Mouse (Mus musculus): ENCODE data around the gene Rraga.

Rraga gene

GRCm38 (mm10) chr4:86575283-86575983, at the start of gene Rraga:
Gene Rraga (plus strand): TSS chr4:86575668.
- DNase-seq (ENCODE audit: low read depth, low spot score): peak; percentile 91

- no peak for DNase-seq (ENCODE audit: low read depth, low spot score)
These were observed 48.0 kb upstream of the Rraga start for GRCm38 (mm10) chr4:86527162-86528136.

DNA sequence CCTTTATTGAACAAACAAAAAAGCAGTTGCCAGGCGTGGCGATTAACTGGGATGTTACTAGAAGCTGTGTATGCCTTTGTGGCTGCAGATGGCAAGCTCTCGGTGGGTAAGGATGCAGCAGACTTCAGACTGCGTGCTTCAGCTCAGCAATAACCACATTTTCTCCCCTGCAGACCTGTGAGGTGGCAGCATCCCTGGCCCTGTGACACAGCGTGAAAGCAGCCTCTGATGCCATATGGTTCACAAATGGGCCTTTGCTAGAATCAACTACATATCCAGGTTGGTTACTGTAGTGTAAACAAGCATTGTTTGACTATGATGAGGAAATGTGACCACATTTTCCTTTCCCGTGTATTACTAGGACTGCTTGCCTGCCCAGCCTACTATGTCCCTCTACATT, 46.3 kb upstream of the Rraga start:
- DNase-seq (ENCODE audit: low read depth, low spot score): no peak

DNA sequence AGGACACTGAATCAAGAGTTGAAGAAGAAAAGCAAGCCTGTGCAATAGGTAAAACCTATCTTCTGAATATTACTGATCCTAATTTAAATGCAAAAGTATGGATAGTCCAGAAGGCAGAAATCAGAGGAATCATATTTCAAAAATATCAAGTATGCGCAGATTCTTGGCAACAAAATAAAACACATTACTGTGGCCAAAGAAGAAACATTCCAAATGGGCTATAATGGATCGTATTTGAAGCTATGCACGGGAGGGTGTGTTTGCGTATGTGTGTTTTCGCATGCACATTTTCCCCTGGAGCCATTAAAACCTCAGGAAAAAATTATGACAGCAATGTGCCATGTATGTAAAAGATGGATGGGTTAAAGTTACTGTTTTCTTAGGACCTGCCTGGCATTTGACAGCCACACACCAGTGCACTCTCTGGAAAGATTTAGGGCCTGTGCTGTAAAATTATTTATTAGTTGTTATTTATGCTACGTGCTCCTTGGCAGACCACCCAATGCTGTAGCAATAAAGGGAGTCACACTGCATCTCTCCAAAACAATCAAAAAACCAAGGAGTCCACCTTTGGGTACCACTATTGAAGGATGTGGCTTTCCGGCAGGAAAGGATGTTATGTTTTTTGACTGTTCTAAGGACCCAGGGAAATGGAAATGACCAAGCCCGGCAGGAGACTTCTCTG, 41.9 kb upstream of the Rraga start:
- DNase-seq (ENCODE audit: low read depth, low spot score): no peak

GRCm38 (mm10) chr4:86534091-86534481, 41.4 kb upstream of the Rraga start:
- no peak for DNase-seq (ENCODE audit: low read depth, low spot score)

GRCm38 (mm10) chr4:86537972-86538371, 37.5 kb upstream of the Rraga start:
- no peak for DNase-seq (ENCODE audit: low read depth, low spot score)

DNA sequence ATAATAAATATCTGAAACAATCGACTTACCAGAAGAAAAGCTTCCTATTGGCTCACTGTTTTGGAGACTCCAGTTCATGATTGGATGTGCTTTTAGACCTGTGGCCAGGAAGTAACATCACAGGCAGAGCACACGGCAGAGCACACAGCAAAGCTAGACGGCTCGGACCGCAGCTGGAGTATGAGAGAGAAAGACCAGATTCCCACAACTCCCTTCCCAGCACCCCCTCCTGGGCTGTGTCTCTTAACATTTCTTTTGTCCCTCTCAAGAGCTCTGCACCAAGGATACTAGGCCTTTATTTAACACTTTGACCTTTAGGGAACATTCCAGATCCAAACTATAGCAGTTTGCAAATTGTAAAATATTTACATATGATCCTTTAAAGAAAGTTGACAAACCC, 36.5 kb upstream of the Rraga start:
- no peak for DNase-seq (ENCODE audit: low read depth, low spot score)

DNA sequence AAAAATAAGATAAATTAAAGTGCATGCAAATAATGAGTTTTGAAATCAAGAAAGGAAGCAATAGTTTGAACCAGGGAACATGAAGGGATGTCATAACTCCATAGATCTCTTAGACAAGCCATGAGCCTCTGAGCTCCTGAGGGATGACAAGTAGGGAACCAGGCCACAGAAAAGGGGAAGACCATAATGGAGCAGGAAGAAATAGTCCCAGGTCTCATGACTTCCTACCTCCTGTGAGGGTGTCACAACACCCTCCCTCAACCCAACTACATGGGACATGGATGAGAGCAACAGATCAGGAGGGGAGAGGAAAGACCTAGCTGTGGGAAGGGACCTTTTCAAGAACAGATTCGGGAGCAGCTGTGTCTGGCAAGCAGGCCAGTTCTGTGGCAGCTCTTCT, 33.9 kb upstream of the Rraga start:
- DNase-seq (ENCODE audit: low read depth, low spot score): no peak

- no peak for DNase-seq (ENCODE audit: low read depth, low spot score)
These were observed 31.5 kb upstream of the Rraga start for GRCm38 (mm10) chr4:86543999-86544398.

DNA sequence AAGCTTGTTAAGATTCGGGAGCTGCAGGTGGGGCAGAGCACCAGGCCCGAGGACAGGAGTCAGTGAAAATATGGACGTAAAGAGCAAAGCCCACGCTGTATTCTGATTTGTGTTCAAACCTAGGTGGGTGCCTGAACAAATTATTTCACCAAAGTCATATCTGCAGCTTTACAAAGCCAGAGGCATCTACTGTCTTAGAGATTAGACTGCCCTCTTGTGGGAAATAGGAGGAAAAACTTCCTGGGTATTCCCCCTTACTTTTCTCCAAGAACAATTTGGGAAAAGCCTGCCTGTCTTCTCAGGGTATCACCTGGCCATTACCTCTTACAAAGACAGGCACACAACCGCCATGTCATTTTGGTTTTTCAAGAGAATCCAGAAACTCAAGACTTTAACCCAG, 29.9 kb upstream of the Rraga start:
- DNase-seq (ENCODE audit: low read depth, low spot score): no peak

- DNase-seq (ENCODE audit: low read depth, low spot score): no peak
These were observed 27.1 kb upstream of the Rraga start for GRCm38 (mm10) chr4:86548332-86548731.

GRCm38 (mm10) chr4:86555035-86555707, 20.3 kb upstream of the Rraga start:
- peak; percentile 45 for DNase-seq (ENCODE audit: low read depth, low spot score)

- no peak for DNase-seq (ENCODE audit: low read depth, low spot score)
These were observed 18.1 kb upstream of the Rraga start for GRCm38 (mm10) chr4:86557371-86557770.

DNA sequence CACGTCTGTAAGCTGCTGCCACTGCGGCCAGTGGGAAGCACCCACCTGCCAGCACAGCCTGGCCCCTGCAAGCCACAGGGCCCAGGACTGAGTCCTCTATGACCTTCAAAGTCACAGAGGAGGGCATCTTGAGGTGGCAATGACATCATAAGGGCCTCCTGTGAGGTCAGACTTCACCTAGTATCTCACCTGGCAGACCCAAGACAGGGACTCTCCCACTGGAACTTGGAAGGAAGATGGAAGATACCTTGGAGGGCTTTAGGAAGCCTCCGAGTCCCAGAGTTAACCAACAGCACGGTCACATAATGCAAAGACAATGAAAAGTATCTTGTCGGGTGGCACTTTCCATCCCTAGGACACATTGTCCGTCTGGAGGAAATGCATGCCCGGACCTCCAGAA, 17.2 kb upstream of the Rraga start, which contains the start of gene Saxo1:
Saxo1 (minus strand) TSS at position 101 of the 400 bp plus-strand sequence.
- no peak for DNase-seq (ENCODE audit: low read depth, low spot score)

- DNase-seq (ENCODE audit: low read depth, low spot score): no peak
These were observed 16.5 kb upstream of the Rraga start for GRCm38 (mm10) chr4:86559006-86559405.

DNA sequence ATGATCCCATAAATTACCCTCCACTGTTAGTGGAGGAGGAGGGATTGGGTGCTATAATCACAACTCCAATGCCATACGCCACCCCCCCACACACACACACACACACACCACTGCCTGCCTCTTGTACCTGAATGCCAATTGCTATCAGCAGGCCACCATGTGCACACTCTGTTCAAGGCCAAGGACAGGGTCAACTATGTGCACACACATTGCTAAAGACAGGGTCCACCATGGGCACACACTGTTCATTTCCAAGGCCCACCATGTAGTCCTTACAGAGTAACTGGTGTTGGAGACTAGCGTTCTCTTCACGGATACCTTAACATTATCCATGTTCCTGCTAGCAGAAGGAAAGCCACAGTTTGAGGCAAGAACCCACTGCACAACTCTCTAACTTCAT, 14.4 kb upstream of the Rraga start:
- no peak for DNase-seq (ENCODE audit: low read depth, low spot score)

DNA sequence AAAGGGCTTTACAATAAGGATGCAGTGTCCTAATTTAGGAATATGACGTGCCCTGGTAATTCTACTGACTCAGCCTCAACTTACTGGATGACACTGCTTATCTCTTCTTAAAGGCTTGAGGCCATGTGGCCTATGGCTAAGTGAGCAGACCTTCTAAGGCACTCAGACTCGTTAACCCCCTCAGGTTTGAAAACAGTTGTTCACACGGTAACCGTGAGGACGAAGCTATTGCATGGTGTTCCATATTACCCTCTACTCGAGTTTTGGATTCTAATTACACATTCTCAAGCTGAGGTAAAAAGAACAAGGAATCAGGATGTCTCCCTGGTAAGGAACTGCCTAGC, 557 bp upstream of the Rraga start:
- no peak for DNase-seq (ENCODE audit: low read depth, low spot score)

DNA sequence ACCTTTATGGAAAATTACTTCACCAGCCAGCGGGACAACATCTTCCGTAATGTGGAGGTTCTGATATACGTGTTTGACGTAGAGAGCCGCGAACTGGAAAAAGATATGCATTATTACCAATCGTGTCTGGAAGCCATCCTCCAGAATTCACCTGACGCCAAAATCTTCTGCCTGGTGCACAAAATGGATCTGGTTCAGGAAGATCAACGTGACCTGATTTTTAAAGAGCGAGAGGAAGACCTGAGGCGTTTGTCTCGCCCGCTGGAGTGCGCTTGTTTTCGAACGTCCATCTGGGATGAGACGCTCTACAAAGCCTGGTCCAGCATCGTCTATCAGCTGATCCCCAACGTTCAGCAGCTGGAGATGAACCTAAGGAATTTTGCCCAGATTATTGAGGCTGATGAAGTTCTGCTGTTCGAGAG, 663 bp downstream of the Rraga start:
- DNase-seq (ENCODE audit: low read depth, low spot score): no peak

DNA sequence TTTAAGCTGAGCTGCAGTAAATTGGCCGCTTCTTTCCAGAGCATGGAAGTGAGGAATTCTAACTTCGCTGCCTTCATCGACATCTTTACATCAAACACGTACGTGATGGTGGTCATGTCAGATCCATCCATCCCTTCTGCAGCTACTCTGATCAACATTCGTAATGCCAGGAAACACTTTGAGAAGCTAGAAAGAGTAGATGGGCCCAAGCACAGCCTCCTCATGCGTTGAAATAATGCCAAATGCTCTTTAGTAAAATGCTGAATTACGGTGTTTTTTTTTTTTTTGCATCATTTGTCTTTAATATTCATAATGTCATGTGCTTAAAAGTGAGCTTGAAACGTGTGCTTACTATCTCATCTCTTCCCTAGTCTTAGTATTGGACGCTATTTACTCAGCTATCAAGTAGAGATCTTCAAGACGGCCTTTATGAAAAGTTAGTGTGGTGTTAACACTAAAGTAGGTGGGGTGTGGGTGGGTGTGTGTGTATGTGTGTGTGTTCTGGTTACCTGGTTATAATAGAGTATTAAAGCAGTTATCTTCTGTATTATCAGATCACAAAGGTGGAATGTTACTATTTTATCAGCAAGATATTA, 1.3 kb downstream of the Rraga start:
- no peak for DNase-seq (ENCODE audit: low read depth, low spot score)

DNA sequence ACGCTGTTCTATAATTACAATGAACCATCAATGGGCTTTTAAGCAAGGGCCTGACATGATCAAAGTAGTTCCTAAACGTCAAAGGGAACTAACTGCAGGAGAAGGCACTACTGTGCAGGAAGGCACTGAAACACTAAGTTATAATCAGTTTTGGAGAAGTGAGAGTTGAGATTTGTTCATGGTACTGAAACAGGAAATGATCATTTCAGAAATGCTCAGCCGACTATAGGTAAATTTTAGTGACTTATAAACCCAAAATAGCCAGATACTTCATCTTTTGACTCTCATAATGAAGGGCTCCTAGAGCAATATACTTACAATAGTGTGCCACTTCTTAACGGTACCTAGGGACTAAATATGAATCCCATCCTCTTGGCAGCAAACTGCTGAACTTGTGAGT, 4.6 kb downstream of the Rraga start:
- DNase-seq (ENCODE audit: low read depth, low spot score): no peak

DNA sequence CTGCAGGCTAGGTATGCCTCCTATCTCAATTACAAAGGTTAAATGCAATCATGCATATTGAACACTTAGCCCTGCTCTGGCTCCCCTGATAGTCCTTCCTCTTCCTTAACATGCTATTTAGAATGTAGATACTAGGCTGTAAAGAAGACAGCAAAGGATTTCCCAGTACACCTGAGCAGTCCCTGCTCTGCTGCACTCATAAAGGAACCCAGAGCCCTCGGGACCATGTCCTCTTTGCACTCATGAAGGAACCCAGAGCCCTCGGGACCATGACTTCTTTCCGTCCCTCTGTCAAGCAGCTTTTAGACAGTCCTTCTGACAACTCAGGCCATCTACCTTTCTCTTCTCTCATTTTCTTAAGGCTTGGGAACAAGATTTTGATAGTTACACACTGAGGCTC, 5.1 kb downstream of the Rraga start:
- no peak for DNase-seq (ENCODE audit: low read depth, low spot score)

Data from retina, postnatal 7 days (tissue).